Mouse (Mus musculus) gastrocnemius, adult 18-20 months (tissue): ENCODE results near the gene Hrasls. TPM values are rescaled to one million over a fixed set of nuclear protein-coding genes. Genes with fewer than 3 reads are reported as not detected.

Source experiments
- total RNA-seq, 2 experiments: library from RNA; stranded (reverse); gene quantifications; 2 replicates each; pipeline ENCODE4 v1.2.3; 2021

The Hrasls gene
- total RNA-seq, 2 experiments from 2014 or later = 67.0 to 72.6 TPM

Other genes starting within 250 kb of the Hrasls start
- 1 to 10 TPM; 6.9 to 7.9 TPM for gene Atp13a5, start 169.0 kb downstream of the Hrasls start, total RNA-seq